Mouse (Mus musculus) heart, postnatal 0 days (tissue): ENCODE results near the gene Uhrf1bp1l.

Experiments used
- CTCF ChIP-seq: IDR thresholded peaks from 2 replicates; pipeline ENCODE4 v1.5.1; 2016; ENCODE audit warnings: antibody characterized with exemption, control low read depth, low read depth
- EP300 ChIP-seq: IDR thresholded peaks from 2 replicates; pipeline ENCODE4 v1.6.1; 2016; ENCODE audit warnings: antibody characterized with exemption, low read depth

DNA sequence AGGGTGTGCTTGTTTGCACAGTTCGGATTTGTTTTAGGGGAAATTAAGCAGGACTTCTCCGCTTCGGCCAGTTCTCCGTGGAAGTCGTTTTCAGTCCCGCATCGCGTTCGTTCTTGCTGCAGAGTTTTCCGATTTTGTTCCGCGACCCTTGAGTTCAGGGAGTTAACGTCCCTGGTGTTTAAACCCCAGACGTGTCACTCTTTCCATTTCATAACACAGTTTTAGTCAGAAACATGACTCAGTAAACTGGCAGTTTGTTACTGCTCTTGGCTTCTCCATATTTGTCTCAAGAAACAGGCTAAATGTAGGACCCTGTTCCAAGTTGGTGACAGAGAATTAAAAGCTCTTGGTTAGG lies 852 bp downstream of the Uhrf1bp1l start:
- TF ChIP-seq CTCF (no peak), EP300 (no peak)
